Mouse (Mus musculus): ENCODE measurements at regions not wholly inside any gene's neighbourhood (a gene's known extent, or its start where the extent isn't known, plus 50 kb on each side); places are given as distances from the start of the nearest gene placed in this dataset.

DNA sequence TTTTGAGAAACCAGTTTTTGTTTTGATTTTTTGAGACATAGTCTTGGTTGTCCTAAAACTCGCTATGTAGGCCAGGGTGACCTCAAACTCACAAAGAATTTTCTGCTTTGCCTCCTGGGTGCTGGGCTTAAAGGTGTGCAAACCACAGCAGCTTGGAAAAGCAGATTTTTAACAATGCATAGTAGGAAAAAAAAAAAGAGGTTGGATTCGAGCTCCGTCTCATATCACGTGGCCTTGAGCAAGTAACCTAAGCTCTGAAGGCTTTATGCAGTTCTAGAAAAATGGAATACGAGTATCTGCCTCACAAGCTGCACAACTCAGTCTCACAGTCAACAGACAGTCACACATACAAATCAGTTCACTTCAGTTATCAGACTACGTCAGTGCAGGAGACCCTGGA, 90.9 kb downstream of the Spry2 start:
- no peak overlapping the region for H3K27ac ChIP-seq
- H3K27me3 ChIP-seq = 0 out of 2 replicates have a peak, but pooled peaks cover 2% of the 10 kb centered on the region
- H3K4me3 ChIP-seq = no peak overlapping the region
- H3K36me3 ChIP-seq = no peaks in the 10 kb centered on the region
- WGBS = 83% methylated on average over 6 of the region's 6 CpGs
- no peak for ATAC-seq (ENCODE audit: low FRiP score)
- H3K9me3 ChIP-seq = no peaks in the 10 kb centered on the region
- no peak overlapping the region for H3K4me2 ChIP-seq
- peaks cover 7% of the 10 kb centered on the region; the same call in 1 of the 2 replicates for H3K4me1 ChIP-seq (replicated peaks)
- H3K9ac ChIP-seq = no peak overlapping the region

DNA sequence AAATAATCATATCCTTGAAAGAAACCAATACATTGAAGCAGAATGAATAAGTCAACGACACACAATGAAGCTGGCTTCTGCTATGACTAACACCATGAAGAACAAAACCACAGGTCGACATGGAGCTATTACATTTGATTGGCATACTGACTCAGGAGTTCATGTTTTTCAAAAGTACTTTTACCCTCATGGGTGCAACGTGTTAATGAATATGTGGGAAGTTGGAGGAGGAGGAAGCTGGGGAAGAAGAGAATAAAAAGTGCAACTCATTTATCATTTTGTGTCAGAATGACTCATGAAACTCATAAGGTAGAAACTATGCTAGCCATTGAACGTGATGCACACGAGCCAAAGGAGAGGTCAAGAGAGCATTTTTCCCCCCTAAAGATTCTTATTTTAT, 91.3 kb downstream of the Spry2 start:
- Histone ChIP-seq H3K9ac (no peak overlapping the region), H3K4me1 (replicated peaks) (peaks cover 7% of the 10 kb centered on the region; the same call in 1 of the 2 replicates), H3K27ac (no peak overlapping the region), H3K4me2 (no peak overlapping the region), H3K9me3 (no peaks in the 10 kb centered on the region), H3K4me3 (no peak overlapping the region), H3K27me3 (0 out of 2 replicates have a peak, but pooled peaks cover 2% of the 10 kb centered on the region), H3K36me3 (no peaks in the 10 kb centered on the region)
- no peak for ATAC-seq (ENCODE audit: low FRiP score)
- WGBS = 68% methylated on average over 5 of the region's 5 CpGs

DNA sequence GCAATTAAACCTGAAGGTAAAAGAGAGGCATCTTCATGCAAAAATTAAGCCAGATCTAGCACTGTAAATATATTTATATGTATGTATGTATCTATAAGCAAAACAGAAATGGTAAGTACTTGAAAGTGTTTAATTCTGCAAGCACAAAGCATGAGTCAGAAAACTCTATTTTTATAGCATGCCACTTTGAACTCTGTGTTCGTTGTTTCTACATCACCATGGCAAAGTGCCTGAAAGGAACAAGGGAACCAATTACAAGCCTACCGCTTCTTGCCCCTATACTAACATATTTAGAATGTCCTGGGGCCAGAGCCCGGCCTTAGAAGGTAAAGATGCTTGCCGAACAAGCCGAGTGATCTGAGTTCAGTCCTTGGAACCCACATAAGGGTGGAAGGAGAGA, 91.9 kb downstream of the Spry2 start:
- Histone ChIP-seq H3K36me3 (no peaks in the 10 kb centered on the region), H3K27ac (no peak overlapping the region), H3K9ac (no peak overlapping the region), H3K9me3 (no peaks in the 10 kb centered on the region), H3K4me1 (replicated peaks) (peaks cover 7% of the 10 kb centered on the region; the same call in 1 of the 2 replicates), H3K4me2 (no peak overlapping the region), H3K27me3 (0 out of 2 replicates have a peak, but pooled peaks cover 2% of the 10 kb centered on the region), H3K4me3 (no peak overlapping the region)
- ATAC-seq (ENCODE audit: low FRiP score) = no peak
- WGBS = 80% methylated on average over 5 of the region's 5 CpGs

DNA sequence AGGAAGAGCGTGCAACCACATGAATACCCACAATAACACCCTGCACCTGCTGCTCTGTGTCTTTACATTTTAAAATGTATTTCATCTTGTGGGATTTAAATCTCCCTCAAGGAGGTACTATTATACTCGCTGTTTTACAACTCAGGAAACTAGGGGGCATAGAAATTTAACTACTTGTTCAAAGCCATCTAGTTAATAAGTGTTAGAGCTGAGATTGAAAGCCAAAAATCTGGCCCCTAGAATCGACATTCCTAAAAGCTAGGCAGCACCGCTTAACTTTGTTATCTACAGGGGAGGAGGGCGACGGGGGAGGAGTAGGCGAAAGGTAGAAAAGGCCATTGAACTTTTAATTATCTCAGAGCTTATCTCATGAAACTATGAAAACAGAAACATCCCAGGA, 93.3 kb downstream of the Spry2 start:
- Histone ChIP-seq H3K9ac (no peak overlapping the region), H3K4me2 (peak overlapping the region; percentile 44), H3K4me1 (replicated peaks) (peaks cover 7% of the 10 kb centered on the region; the same call in 1 of the 2 replicates), H3K4me3 (no peak overlapping the region), H3K36me3 (no peaks in the 10 kb centered on the region), H3K27me3 (0 out of 2 replicates have a peak, but pooled peaks cover 2% of the 10 kb centered on the region), H3K9me3 (no peaks in the 10 kb centered on the region), H3K27ac (no peak overlapping the region)
- WGBS = 38% methylated on average over 7 of the region's 7 CpGs
- no peak for ATAC-seq (ENCODE audit: low FRiP score)

DNA sequence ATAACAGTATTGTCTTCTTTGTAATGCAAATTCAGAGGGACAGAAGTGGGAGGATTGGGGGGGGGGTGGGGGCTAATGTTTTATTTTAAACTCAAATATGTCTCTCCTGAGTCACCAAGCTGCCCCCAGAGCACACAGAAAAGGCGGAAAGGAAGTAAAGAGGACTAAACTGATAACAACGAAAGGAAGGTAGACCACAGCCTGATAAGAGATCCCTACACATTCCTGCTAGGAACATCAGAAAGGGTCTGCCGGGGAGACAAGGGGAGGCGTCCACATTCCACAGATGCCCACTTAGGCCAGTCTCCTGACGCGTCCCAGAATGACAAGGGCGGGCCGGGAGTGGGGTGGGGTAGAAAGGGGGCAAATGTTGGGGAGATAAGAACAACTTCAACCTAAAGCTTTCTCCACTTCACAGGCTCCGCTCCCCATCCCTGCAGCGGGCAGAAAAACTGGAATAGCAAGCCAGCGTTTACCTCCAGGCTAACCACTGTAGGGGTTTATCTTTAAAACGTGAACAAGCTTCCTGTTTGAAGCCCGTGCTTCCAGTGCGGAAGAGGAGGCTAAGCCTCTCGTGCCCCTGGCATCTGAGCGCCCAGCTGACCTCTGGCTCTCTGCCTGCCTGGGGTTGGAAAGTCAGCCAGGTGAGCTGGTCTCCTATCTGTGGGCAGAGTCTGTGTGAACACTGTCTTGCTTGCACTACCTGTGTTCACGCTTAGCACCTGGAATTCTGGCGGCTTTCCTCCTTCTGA, 93.9 kb downstream of the Spry2 start:
- WGBS = 16% methylated on average over 18 of the region's 18 CpGs
- no peak for ATAC-seq (ENCODE audit: low FRiP score)
- Histone ChIP-seq H3K4me2 (peak overlapping the region; percentile 44), H3K27me3 (0 out of 2 replicates have a peak, but pooled peaks cover 2% of the 10 kb centered on the region), H3K4me1 (replicated peaks) (peaks cover 7% of the 10 kb centered on the region; the same call in 1 of the 2 replicates), H3K9ac (peak overlapping the region; percentile 26; the same call in 1 of the 2 replicates), H3K4me3 (peak overlapping the region; percentile 8; the same call in 1 of the 2 replicates), H3K9me3 (no peaks in the 10 kb centered on the region), H3K27ac (no peak overlapping the region), H3K36me3 (no peaks in the 10 kb centered on the region)

DNA sequence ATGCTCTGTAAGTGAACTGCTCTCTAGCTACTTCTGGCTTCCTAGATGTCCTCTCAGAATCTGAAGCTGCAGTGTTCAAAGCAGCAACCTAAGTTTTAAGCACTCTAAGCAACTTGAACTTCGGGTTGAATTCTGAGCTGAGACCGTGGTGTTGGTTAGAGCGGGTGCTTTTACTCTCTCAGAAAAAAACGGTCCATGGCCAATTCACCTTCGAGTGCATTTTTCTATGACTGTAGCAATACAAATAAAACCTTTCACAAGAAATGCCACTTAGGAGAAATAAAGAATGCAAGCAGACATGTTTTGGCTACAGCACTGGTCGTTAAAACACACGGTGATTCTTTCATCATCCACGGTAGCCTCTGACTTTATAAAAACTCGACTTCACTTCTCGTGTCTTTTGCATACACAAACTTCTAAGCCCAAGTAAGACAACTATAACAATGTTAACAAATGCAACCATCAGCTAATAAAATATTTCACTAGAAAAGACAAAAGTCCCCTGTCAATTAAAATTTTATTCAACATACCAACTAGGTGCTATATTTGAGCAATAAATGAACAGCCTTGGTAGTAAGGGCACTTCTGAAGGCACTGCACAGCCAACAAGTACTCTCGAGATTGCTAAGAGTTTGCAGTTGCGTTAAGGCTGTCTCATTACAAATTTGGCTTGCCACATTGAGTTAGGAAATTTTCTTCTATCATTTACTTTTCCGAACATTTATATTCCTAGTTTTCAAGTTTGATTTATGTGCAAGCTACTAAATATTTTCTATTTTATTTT, 96.3 kb downstream of the Spry2 start:
- no peaks in the 10 kb centered on the region for H3K36me3 ChIP-seq
- no peaks in the 10 kb centered on the region for H3K9me3 ChIP-seq
- no peak for ATAC-seq (ENCODE audit: low FRiP score)
- H3K4me2 ChIP-seq = no peak overlapping the region
- no peak overlapping the region for H3K9ac ChIP-seq
- WGBS = 90% methylated on average over 13 of the region's 13 CpGs
- 0 out of 2 replicates have a peak, but pooled peaks cover 2% of the 10 kb centered on the region for H3K27me3 ChIP-seq
- peaks cover 7% of the 10 kb centered on the region; the same call in 1 of the 2 replicates for H3K4me1 ChIP-seq (replicated peaks)
- H3K4me3 ChIP-seq = no peak overlapping the region
- H3K27ac ChIP-seq = no peak overlapping the region

DNA sequence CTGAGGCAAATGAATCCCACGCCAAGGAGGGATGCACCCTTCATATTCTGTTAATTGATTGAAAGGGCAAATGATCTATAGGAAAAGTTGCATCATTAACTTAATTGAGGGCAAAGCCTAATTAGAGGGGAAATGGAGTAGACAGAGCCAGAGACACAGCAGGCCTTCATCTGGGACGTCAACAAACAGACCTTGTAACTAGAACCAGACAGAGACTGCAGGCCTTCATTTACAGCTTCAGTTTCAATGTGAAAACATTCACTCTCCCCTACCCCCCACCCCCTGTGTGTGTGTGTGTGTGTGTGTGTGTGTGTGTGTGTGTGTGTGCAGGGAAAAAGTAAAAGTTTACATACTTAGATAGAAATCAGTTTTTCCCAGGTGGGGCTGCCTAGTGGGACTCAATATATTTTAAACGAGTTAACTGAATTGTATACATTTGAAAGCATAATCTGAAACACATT, 97.2 kb downstream of the Spry2 start:
- Histone ChIP-seq H3K4me3 (no peak overlapping the region), H3K36me3 (no peaks in the 10 kb centered on the region), H3K27me3 (0 out of 2 replicates have a peak, but pooled peaks cover 2% of the 10 kb centered on the region), H3K4me1 (replicated peaks) (peaks cover 7% of the 10 kb centered on the region; the same call in 1 of the 2 replicates), H3K4me2 (no peak overlapping the region), H3K9ac (no peak overlapping the region), H3K27ac (no peak overlapping the region), H3K9me3 (no peaks in the 10 kb centered on the region)
- no peak for ATAC-seq (ENCODE audit: low FRiP score)
- WGBS = 45% methylated on average over 3 of the region's 3 CpGs

DNA sequence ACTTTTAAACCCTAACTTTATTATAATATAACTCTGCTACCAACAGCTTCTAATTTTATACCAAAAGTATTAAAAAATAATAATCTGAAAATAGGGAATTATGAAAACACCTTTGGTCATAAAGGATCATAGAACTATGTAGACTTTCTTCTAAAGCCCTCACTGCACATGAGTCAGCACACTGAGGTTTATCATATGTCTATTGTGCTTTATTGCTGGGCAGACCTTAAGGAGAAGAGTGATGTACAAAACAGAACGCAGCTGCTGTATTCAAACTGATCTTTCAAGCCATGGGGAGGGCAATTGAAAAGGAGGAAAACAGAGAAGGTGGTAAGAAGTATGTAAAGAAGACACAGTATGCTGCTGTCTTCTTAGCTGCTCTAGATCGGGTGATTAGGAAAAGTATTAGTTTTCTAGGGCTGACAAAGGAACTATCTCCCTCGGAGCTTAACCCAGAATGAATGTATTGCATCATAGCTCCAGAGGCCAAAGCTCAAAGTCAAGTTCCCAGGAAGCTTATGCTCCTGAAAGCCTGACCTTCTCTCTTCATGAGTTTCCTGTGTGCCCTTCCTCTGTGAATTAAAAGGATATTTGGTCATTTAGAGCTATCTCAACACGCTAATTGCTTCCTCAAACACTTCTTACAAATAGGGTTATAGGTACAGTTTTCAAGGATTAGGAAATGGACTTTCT, 103.5 kb downstream of the Spry2 start:
- H3K4me2 ChIP-seq = no peak overlapping the region
- H3K9ac ChIP-seq = no peak overlapping the region
- no peaks in the 10 kb centered on the region for H3K4me1 ChIP-seq (replicated peaks)
- H3K27me3 ChIP-seq = no peaks in the 10 kb centered on the region
- H3K9me3 ChIP-seq = no peaks in the 10 kb centered on the region
- no peak overlapping the region for H3K27ac ChIP-seq
- ATAC-seq (ENCODE audit: low FRiP score) = no peak
- H3K36me3 ChIP-seq = no peaks in the 10 kb centered on the region
- no peak overlapping the region for H3K4me3 ChIP-seq
- WGBS = 82% methylated on average over 4 of the region's 4 CpGs

DNA sequence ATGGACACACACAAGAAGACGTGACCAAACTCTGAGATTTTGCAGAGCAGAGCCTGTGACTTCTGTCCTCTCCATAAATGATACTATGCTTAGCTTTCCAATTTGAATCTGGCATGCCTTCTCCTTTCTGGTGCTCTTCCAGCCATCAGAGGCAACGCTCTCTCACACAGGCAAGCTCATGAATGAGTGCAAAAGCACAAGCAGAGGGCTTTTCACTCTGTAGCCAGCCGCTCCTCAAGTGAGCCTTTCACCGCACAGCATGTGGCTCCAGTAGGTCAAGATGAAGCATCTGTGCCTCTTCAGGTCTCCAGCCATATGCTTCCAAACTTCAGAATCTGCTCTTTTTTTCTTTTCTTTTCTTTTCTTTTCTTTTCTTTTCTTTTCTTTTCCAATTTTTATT, 106.2 kb downstream of the Spry2 start:
- Histone ChIP-seq H3K27ac (no peak overlapping the region), H3K9ac (no peak overlapping the region), H3K9me3 (no peaks in the 10 kb centered on the region), H3K4me2 (no peak overlapping the region), H3K27me3 (no peaks in the 10 kb centered on the region), H3K4me1 (replicated peaks) (no peaks in the 10 kb centered on the region), H3K36me3 (no peaks in the 10 kb centered on the region), H3K4me3 (no peak overlapping the region)
- no peak for ATAC-seq (ENCODE audit: low FRiP score)
- WGBS = 82% methylated on average over 4 of the region's 4 CpGs

DNA sequence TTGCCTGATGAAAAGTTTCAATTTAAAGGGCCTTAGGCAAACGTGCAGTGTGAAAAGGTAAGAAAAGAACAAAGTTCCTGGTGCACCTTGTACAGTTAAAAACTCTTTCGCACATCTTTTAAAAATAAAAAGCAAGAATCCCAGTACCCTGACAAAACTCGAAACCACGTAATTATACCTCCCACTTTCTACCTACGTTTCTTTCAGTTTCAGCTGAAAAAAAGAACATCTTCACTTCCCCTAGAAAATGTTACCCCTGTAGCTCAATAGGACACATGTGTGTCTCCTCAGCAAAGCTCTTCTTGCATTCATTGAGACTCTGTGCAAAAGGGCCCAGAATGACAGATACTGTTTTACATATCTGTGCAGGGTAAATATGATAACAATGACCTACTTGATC, 113.2 kb downstream of the Spry2 start:
- Histone ChIP-seq H3K27me3 (no peaks in the 10 kb centered on the region), H3K9me3 (no peaks in the 10 kb centered on the region), H3K27ac (no peak overlapping the region), H3K4me1 (replicated peaks) (no peaks in the 10 kb centered on the region), H3K9ac (no peak overlapping the region), H3K4me2 (no peak overlapping the region), H3K4me3 (no peak overlapping the region), H3K36me3 (no peaks in the 10 kb centered on the region)
- ATAC-seq (ENCODE audit: low FRiP score) = no peak
- 92% methylated on average over 5 of the region's 5 CpGs for WGBS

DNA sequence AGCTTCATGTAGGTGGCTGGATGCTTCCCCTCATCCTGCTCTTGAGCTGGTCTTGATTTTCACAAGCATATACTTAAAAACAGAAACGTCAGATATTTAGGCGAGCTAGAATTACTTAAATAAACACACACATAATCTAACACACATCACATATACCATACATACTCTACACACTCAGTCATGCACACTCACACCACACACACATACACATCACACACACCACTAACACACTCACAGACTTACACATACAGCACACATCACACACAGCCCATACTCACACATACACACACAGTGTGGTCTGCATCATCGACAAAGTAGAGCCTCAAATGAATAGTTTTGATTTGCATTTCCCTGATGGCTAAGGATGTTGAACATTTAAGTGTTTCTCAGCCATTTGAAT, 116.9 kb downstream of the Spry2 start:
- Histone ChIP-seq H3K4me2 (no peak overlapping the region), H3K27me3 (no peaks in the 10 kb centered on the region), H3K4me3 (no peak overlapping the region), H3K9me3 (no peaks in the 10 kb centered on the region), H3K9ac (no peak overlapping the region), H3K4me1 (replicated peaks) (no peaks in the 10 kb centered on the region), H3K36me3 (no peaks in the 10 kb centered on the region), H3K27ac (no peak overlapping the region)
- ATAC-seq (ENCODE audit: low FRiP score) = no peak
- WGBS = 82% methylated on average over 3 of the region's 3 CpGs

DNA sequence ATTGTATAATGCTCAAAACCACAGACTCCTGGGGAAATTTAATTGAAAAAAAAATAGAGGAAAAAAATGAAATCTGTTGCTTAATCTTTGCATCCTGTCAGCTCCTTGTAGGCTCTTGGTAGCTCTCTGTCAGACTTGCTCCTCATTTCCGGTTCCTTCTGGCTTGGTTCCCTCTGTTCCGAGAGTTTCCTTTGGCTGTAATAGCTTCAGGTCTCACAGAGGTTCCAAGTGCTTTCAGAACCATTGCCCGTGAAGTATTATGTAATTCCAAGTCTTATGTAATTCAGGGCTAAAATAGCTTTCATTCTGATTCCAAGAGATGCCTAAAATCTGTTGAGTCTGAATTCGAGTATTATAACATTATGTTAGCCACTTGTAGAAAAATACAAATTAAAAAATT, 117.3 kb downstream of the Spry2 start:
- Histone ChIP-seq H3K9me3 (no peaks in the 10 kb centered on the region), H3K4me1 (replicated peaks) (no peaks in the 10 kb centered on the region), H3K4me2 (no peak overlapping the region), H3K27me3 (no peaks in the 10 kb centered on the region), H3K9ac (no peak overlapping the region), H3K36me3 (no peaks in the 10 kb centered on the region), H3K4me3 (no peak overlapping the region), H3K27ac (no peak overlapping the region)
- no peak for ATAC-seq (ENCODE audit: low FRiP score)
- 82% methylated on average over 4 of the region's 4 CpGs for WGBS
